Mouse (Mus musculus) cerebellum, postnatal 4 days (tissue): Measurements from ENCODE around the gene Ucn2.

Experiments
- DNase-seq, 2 experiments: peaks; one replicate each; pipeline ENCODE4 v3.0.0; 2022; ENCODE audit warnings: low spot score in 2 of 2, mixed read lengths in 1 of 2

The Ucn2 gene

DNA sequence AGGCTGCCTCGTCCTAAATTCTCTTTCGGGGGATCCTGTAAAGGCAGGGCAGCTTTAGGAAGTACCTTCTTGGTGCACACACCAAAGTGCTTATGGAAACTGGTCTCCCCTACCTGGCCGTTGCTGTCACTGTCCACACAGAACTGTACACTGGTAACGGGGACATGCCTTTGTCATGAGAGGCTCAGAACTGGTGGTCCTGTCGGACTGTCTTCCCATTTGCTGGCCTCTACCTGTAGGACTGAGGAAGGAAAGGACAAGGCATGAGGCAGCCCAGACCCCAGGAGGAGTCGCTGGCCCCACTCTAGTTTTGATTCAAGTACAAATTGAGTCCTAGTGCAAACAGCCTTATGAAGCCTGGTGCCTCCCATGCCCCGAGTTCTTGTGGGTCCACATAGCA, 45.2 kb downstream of the Ucn2 start:
- no peak for DNase-seq

GRCm38 (mm10) chr9:109031686-109032085, 45.9 kb downstream of the Ucn2 start:
- no peak for DNase-seq

- no peak for DNase-seq
Measured at GRCm38 (mm10) chr9:109032435-109032834, 46.6 kb downstream of the Ucn2 start.
